ENCODE assay signal across 31 mouse cellular contexts in the genomic region with DNA sequence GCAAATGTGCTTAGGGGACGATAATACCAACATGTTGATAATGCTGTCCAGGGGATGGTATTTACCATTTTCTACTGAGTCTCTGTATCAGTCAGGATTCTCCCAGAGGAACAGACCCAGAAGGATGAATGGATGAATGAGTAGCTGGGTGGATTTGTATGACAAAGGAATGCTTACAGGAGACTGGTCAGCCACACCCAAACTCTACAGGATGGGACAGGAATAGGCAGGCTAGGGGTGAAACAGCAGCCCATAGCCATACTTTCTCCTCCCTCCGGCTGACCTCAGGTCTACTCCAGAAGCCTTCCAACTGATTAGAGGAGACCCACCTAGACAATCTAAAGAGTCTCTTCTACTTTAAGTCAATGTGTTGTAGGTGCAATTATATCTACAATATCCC. TPM values are rescaled to one million over a fixed set of nuclear protein-coding genes. Genes with fewer than 3 reads are reported as not detected.
DNase-seq lines count a peak whose midpoint lies in the region; ATAC-seq and TF ChIP-seq lines count a peak whose summit lies in the region.
"Had no signal": no experiment of that assay in that cellular context is flagged by ENCODE, and none has a peak within 500 bp of the region (broad histone marks: within the 10 kb centered on the region; RNA-seq: fewer than 3 reads in every experiment).

No protein-coding gene starts in this region.

- H3K36me3 ChIP-seq in intestine, embryonic 14.5 days (ENCODE audit: control insufficient read depth, insufficient read depth, low read length), result no peaks in the 10 kb centered on the region
- no peaks in the 10 kb centered on the region for H3K36me3 ChIP-seq in intestine, postnatal 0 days (ENCODE audit: control insufficient read depth, insufficient read depth)
- H3K36me3 ChIP-seq: embryonic facial prominence, embryonic 13.5 days; embryonic facial prominence, embryonic 15.5 days; forebrain, embryonic 10.5 days; forebrain, embryonic 12.5 days; G1E had no signal

- 91% methylated on average over 2 of the region's 2 CpGs for WGBS in intestine, embryonic 14.5 days
- 90% methylated on average over 2 of the region's 2 CpGs for whole genome bisulfite sequencing in intestine, postnatal 0 days

- H3K4me1 ChIP-seq in intestine, embryonic 14.5 days (replicated peaks; ENCODE audit: control insufficient read depth, insufficient read depth, low read length), result no peaks in the 10 kb centered on the region
- no peaks in the 10 kb centered on the region for H3K4me1 ChIP-seq in intestine, postnatal 0 days (replicated peaks; ENCODE audit: control insufficient read depth, insufficient read depth, low read length)
- H3K4me1 ChIP-seq: embryonic facial prominence, embryonic 15.5 days; forebrain, embryonic 10.5 days; forebrain, embryonic 12.5 days had no signal

- no peaks in the 10 kb centered on the region for H3K27me3 ChIP-seq in intestine, embryonic 14.5 days (replicated peaks; ENCODE audit: control insufficient read depth, insufficient read depth, low read length)
- no peaks in the 10 kb centered on the region for H3K27me3 ChIP-seq in intestine, postnatal 0 days (replicated peaks; ENCODE audit: control insufficient read depth, insufficient read depth, low read length)
- H3K27me3 ChIP-seq: CH12.LX; embryonic facial prominence, embryonic 13.5 days; embryonic facial prominence, embryonic 15.5 days; forebrain, embryonic 12.5 days; Patski had no signal

- peak; percentile 12 for DNase-seq in intestine, embryonic 14.5 days (ENCODE audit: low spot score)
- DNase-seq in R1 (ENCODE audit: low read depth, low spot score) (peak; percentile 89), ZHBTc4 (ENCODE audit: low read depth, low spot score) (peak; percentile 85)
- no peak for DNase-seq in spleen, postnatal 4 days (ENCODE audit: low spot score in 2 of 2)
- no peak for DNase-seq in ovary, postnatal 36 days (ENCODE audit: low spot score)
- DNase-seq: adrenal gland, adult 2 months; adrenal gland, postnatal 10 days; adrenal gland, postnatal 25 days; B cell, adult 2 months; cerebellum, adult 11 months; cerebellum, adult 18-20 months; cerebellum, adult 8-10 months; cerebellum, adult 9-11 months; cerebellum, postnatal 14 days; cerebellum, postnatal 36 days; embryo, embryonic 11 days had no signal

- ATAC-seq in intestine, embryonic 14.5 days (replicated peaks; ENCODE audit: low FRiP score, low TSS enrichment, low read depth), result no peak
- ATAC-seq in intestine, postnatal 0 days, result no peak
- ATAC-seq: CD4-positive, CD25-positive, alpha-beta regulatory T cell, adult 4 months; forebrain, embryonic 14.5 days; forebrain, embryonic 16.5 days; Patski had no signal

- H3K27ac ChIP-seq in intestine, embryonic 14.5 days (ENCODE audit: low read depth), result no peak overlapping the region
- no peak overlapping the region for H3K27ac ChIP-seq in intestine, postnatal 0 days (ENCODE audit: low read depth, low read length)
- H3K27ac ChIP-seq: embryonic facial prominence, embryonic 13.5 days; embryonic facial prominence, embryonic 15.5 days; forebrain, embryonic 10.5 days; forebrain, embryonic 12.5 days had no signal

- H3K9me3 ChIP-seq in intestine, embryonic 14.5 days (ENCODE audit: control insufficient read depth, low read length), result no peaks in the 10 kb centered on the region
- no peaks in the 10 kb centered on the region for H3K9me3 ChIP-seq in intestine, postnatal 0 days (ENCODE audit: control insufficient read depth)
- H3K9me3 ChIP-seq: embryonic facial prominence, embryonic 13.5 days; embryonic facial prominence, embryonic 15.5 days; forebrain, embryonic 10.5 days; forebrain, embryonic 12.5 days; G1E had no signal

- TF ChIP-seq CTCF in intestine, postnatal 0 days (IDR thresholded peaks at IDR 0.05; ENCODE audit: low read depth), result no peak

- no peak overlapping the region for H3K9ac ChIP-seq in intestine, embryonic 14.5 days (ENCODE audit: low read length)
- H3K9ac ChIP-seq in intestine, postnatal 0 days (ENCODE audit: low read depth, low read length), result no peak overlapping the region
- H3K9ac ChIP-seq: embryonic facial prominence, embryonic 13.5 days; embryonic facial prominence, embryonic 15.5 days; forebrain, embryonic 12.5 days had no signal

- H3K4me2 ChIP-seq in intestine, embryonic 14.5 days (ENCODE audit: low read length), result no peak overlapping the region
- no peak overlapping the region for H3K4me2 ChIP-seq in intestine, postnatal 0 days (replicated peaks; ENCODE audit: low read depth)
- H3K4me2 ChIP-seq: embryonic facial prominence, embryonic 13.5 days; embryonic facial prominence, embryonic 15.5 days; forebrain, embryonic 12.5 days had no signal

- H3K4me3 ChIP-seq in intestine, embryonic 14.5 days (ENCODE audit: low read depth, low read length), result no peak overlapping the region
- no peak overlapping the region for H3K4me3 ChIP-seq in intestine, postnatal 0 days (ENCODE audit: low read depth, low read length)
- H3K4me3 ChIP-seq: embryonic facial prominence, embryonic 13.5 days; embryonic facial prominence, embryonic 15.5 days; erythroblast, embryonic 14.5 days; forebrain, embryonic 10.5 days; forebrain, embryonic 12.5 days had no signal

RNA-seq across cellular contexts. Expression of gene Stmnd1, which starts 9.0 kb away (rescaled TPM):
- polyA plus RNA-seq in intestine, embryonic 14.5 days (2014; fragmentation: Nextera tagmentation; extraction: Ambion mirVana), result not detected in 2 replicates
- 0.42 and 0.60 TPM in 2 replicates for polyA plus RNA-seq in intestine, postnatal 0 days (2015; fragmentation: Nextera tagmentation; extraction: Ambion mirVana)
- polyA plus RNA-seq: adrenal gland, adult 2 months; brain, embryonic 14.5 days; CD4-positive, CD25-positive, alpha-beta regulatory T cell, adult 4 months; embryonic facial prominence, embryonic 11.5 days; embryonic facial prominence, embryonic 13.5 days; erythroblast, embryonic 14.5 days; forebrain, embryonic 10.5 days; forebrain, embryonic 12.5 days; forebrain, embryonic 14.5 days; forebrain, embryonic 16.5 days; frontal cortex, adult 2 months; G1E; Patski had no signal

Comparison
In these comparisons a context has a peak if more than half of its experiments do, and no peak if none do; other contexts are left out.
1. DNase-seq: peak in intestine, embryonic 14.5 days (single experiment), R1 (single experiment) and ZHBTc4 (single experiment); none in spleen, postnatal 4 days (0 of 2) and ovary, postnatal 36 days (single experiment).